Mouse (Mus musculus) intestine, embryonic 14.5 days (tissue): Measurements from ENCODE around the gene Unc13a. TPM values are rescaled to one million over a fixed set of nuclear protein-coding genes. Genes with fewer than 3 reads are reported as not detected.
"Not testable (repeated sequence)": the region's sequence is repeated elsewhere in the genome, so short reads cannot be mapped to it uniquely, and the experiment has no call there.

Source experiments
- ATAC-seq: fragments of 200-750 bp; cut with Nextera tagmentation; replicated peaks from 2 replicates; pipeline ENCODE4 v1.8.0; 2017; ENCODE audit warnings: low read depth, moderate number of reproducible peaks, moderate TSS enrichment, moderate library complexity; ENCODE audit not compliant: low FRiP score, low TSS enrichment
- DNase-seq: peaks from one replicate; pipeline ENCODE4 v3.0.0-alpha.2; 2018; ENCODE audit warnings: low spot score
- H3K27ac ChIP-seq: fragments of 300-500 bp; sonication (generic); 2 replicates; pipeline ENCODE4 v1.5.1; 2014; ENCODE audit warnings: low read depth, mild to moderate bottlenecking, control low read depth
- H3K27me3 ChIP-seq: fragments of 300-500 bp; sonication (generic); replicated peaks from 2 replicates; pipeline ENCODE4 v1.6.1; 2014; ENCODE audit warnings: low read length, control low read depth; ENCODE audit not compliant: control insufficient read depth, insufficient read depth
- H3K36me3 ChIP-seq: fragments of 300-500 bp; sonication (generic); 2 replicates; pipeline ENCODE4 v1.6.1; 2014; ENCODE audit warnings: low read length, control low read depth; ENCODE audit not compliant: control insufficient read depth, insufficient read depth
- H3K4me1 ChIP-seq: fragments of 300-500 bp; sonication (generic); replicated peaks from 2 replicates; pipeline ENCODE4 v1.6.1; 2014; ENCODE audit warnings: low read length, control low read depth, mixed read lengths; ENCODE audit not compliant: control insufficient read depth, insufficient read depth
- H3K4me2 ChIP-seq: fragments of 300-500 bp; sonication (generic); 2 replicates; pipeline ENCODE4 v1.6.1; 2014; ENCODE audit warnings: low read length
- H3K4me3 ChIP-seq: fragments of 300-500 bp; sonication (generic); 2 replicates; pipeline ENCODE4 v1.5.1; 2014; ENCODE audit warnings: low read depth, low read length, control low read depth, mixed read lengths
- H3K9ac ChIP-seq: fragments of 300-500 bp; sonication (generic); 2 replicates; pipeline ENCODE4 v1.6.1; 2014; ENCODE audit warnings: mild to moderate bottlenecking, low read length
- H3K9me3 ChIP-seq: fragments of 300-500 bp; sonication (generic); 2 replicates; pipeline ENCODE4 v1.6.1; 2016; ENCODE audit warnings: low read length, control low read depth; ENCODE audit not compliant: control insufficient read depth
- WGBS: fragments of 180-500 bp; shearing (Covaris S2); extraction: QIAGEN DNeasy Blood & Tissue Kit; methylation state at CpG from one replicate; pipeline ENCODE4 v1.1.7; 2014; 5-methylcytosine and 5-hydroxymethylcytosine counted together
- polyA plus RNA-seq: library from polyadenylated mRNA; unstranded; fragments of >200 nt; fragmentation: Nextera tagmentation; extraction: Ambion mirVana; gene quantifications from 2 replicates; pipeline ENCODE4 v1.2.1, GENCODE M21; 2014

The Unc13a gene
- polyA plus RNA-seq, 1 experiment from 2014 or later = 2.4 TPM

DNA sequence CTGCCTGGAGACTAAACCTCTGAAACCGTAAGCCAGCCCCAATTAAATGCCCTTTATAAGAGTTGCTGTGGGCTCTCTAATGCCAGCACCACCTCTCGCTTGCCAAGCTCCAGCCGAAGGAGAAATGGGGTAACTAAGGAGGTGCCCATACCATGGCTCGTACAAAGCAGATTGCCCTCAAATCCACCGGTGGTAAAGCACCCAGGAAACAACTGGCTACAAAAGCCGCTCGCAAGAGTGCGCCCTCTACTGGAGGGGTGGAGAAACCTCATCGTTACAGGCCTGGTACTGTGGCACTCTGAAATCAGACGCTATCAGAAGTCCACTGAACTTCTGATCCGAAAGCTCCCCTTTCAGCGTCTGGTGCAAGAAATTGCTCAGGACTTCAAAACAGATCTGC, 23.9 kb upstream of the Unc13a start:
- H3K27ac ChIP-seq, H3K9me3 ChIP-seq, H3K4me1 ChIP-seq, H3K4me2 ChIP-seq, H3K36me3 ChIP-seq, H3K9ac ChIP-seq, H3K4me3 ChIP-seq, DNase-seq, ATAC-seq: not testable (repeated sequence)
- WGBS = 68% methylated on average over 12 of the region's 12 CpGs
- H3K27me3 ChIP-seq = peaks cover 74% of the 10 kb centered on the region

DNA sequence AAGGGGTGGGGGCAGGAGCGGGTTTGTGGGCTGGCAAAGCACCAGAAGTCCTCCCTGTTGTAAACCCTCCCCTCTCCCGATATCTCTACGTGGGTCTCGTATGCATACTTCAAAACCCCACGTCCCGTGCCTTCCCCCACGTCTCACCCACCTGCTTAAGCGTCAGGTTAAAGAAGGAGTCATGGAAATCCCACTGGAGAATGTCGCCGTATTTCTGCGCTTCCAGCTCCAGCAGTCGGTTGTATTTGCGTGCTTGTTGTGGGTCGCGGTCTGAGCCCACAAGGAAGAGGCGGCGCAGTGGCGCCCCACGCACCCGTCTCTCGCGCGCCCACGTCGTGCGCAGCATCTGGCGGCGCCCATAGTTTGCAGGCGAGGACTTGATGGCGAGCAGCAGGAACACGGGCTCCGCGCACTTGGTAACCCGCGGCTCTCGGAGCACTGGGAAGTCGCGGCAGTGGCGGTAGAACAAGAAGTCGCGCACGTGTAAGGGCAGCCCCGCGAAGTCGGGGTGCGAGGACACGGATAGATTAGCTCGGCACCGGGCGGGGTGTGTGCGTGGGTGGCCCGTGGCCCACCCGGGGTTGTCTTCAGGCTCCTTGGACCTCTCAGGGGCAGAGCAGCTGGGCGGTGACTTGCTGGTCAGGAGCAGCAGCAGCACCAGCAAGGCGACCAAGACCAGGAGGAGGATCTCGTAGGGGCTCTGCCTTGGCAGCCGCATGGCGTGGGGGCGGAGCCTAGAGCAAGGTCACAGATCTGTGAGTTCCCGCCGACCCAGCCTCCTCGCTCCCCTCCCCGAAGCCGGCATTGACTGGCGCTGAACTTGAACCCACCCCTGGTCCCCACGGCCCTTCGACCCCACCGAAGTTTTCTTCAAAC, 21.8 kb upstream of the Unc13a start:
- Histone ChIP-seq H3K9me3 (no peaks in the 10 kb centered on the region), H3K27ac (no peak overlapping the region), H3K4me2 (peak overlapping the region; percentile 24), H3K27me3 (peaks cover 78% of the 10 kb centered on the region), H3K4me3 (0 out of 2 replicates have a peak overlapping the region, but pooled peaks have one; percentile 10), H3K4me1 (peaks cover 8% of the 10 kb centered on the region; the same call in 1 of the 2 replicates), H3K36me3 (no peaks in the 10 kb centered on the region), H3K9ac (no peak overlapping the region)
- DNase-seq (peak; percentile 60), ATAC-seq (no peak; the same call in 1 of the 2 replicates)
- 14% methylated on average over 68 of the region's 68 CpGs for WGBS

DNA sequence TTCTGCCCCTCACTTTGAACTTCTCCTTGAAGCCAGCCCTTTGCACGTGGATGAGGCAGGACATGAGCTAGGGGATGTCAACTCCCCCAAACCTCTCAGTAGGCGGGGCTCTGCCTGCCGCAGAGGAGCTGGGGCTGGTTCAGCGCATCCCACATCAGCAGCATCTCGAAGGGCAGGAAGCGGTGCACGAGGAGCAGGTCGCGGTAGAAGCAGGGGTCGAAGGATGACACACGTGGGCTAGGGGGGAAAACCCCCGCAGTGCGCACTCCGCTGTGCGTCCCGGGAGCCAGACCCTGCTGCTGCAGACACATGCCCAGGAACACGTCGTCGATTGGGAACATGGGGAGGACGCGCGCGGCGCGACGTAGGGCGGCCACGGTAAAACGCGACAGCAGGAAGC, 21.0 kb upstream of the Unc13a start:
- DNase-seq (no peak), ATAC-seq (no peak)
- Histone ChIP-seq H3K27me3 (peaks cover 86% of the 10 kb centered on the region), H3K4me3 (no peak overlapping the region), H3K27ac (no peak overlapping the region), H3K9ac (no peak overlapping the region), H3K4me2 (no peak overlapping the region), H3K9me3 (no peaks in the 10 kb centered on the region), H3K4me1 (peaks cover 8% of the 10 kb centered on the region; the same call in 1 of the 2 replicates), H3K36me3 (no peaks in the 10 kb centered on the region)
- 9% methylated on average over 30 of the region's 30 CpGs for WGBS

DNA sequence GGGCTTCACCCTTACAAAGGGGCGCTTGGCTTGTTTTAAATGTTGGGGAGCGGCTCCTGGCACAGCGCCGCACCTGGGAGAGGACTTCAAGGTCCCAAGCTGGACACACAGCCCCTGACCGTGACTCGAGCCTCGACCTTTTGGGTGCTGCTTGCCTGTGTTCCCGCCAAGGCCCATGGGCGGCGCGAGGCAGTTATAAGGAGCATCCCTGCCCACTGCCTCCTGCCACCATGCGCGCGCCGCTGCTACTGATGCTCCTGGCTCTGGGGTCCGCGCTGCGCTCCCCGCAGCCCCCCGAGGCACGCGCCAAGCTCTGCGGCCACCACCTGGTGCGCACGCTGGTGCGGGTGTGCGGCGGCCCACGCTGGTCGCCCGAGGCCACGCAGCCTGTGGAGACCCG, 17.5 kb upstream of the Unc13a start, which contains the start of gene Insl3:
Insl3 (plus strand) TSS at position 187 of the 400 bp plus-strand sequence.
- H3K9ac ChIP-seq = no peak within 1 kb of the TSS
- H3K9me3 ChIP-seq = no peaks in the 10 kb centered on the region
- peaks cover 100% of the 10 kb centered on the region for H3K27me3 ChIP-seq
- DNase-seq (no peak), ATAC-seq (no peak)
- no peaks in the 10 kb centered on the region for H3K36me3 ChIP-seq
- H3K4me1 ChIP-seq = peaks cover 12% of the 10 kb centered on the region
- no peak within 1 kb of the TSS for H3K4me3 ChIP-seq
- no peak within 1 kb of the TSS for H3K4me2 ChIP-seq
- WGBS = 8% methylated on average over 33 of the region's 33 CpGs
- H3K27ac ChIP-seq = no peak within 1 kb of the TSS

DNA sequence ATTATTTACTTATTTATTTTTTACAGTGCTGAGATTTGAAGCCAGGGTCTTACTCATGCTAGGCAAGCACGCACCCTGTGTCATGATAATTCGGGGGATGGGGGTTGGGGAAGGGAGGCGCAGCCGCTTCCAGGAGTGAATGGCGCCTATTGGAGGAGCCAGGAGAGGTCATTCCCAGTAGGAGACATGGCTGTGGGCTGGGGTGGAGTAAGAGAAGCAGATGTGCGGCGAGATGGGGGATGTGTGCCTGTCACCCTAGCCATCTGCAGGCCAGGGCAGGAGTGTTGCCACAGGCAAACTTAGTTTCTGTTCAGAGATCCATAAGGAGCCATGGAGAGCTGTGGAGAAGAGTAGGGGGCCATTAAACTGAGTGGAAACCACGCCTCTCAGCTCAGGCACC, 16.1 kb upstream of the Unc13a start:
- Histone ChIP-seq H3K36me3 (no peaks in the 10 kb centered on the region), H3K9me3 (no peaks in the 10 kb centered on the region), H3K4me2 (no peak overlapping the region), H3K27me3 (peaks cover 100% of the 10 kb centered on the region), H3K27ac (no peak overlapping the region), H3K4me1 (peaks cover 5% of the 10 kb centered on the region), H3K4me3 (no peak overlapping the region), H3K9ac (no peak overlapping the region)
- ATAC-seq (no peak), DNase-seq (no peak)
- 4% methylated on average over 8 of the region's 8 CpGs for WGBS

DNA sequence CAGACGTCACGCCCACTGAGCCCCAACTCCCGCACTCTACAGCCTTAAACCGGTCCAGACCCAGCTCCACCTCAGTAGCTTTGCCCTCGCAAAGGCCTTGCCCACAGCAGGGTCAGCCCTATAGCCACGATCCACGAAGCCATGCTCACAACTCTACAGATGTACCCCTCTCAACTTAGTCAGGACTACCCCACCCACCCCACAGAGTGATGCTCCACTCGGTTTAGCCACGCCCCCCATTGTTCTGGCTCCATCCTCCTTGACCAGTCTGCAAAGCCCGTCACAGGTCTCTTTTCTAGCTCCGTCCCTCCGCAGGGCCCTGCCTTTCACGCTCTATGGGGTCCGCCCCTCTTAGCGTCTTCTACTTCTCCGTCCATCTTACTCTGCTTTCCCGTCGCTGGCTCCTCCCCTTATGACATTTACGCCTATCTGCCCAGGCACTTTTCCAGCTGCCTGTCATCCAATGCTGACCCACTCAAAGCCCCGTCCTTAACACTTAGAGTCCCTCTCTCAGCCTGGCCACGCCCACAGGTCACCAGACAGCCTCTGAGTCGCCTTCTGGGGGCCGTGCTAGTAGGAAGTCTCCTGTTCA, 14.7 kb upstream of the Unc13a start:
- WGBS = 2% methylated on average over 23 of the region's 23 CpGs
- H3K36me3 ChIP-seq = no peaks in the 10 kb centered on the region
- H3K9ac ChIP-seq = no peak overlapping the region
- ATAC-seq (peak; percentile 47), DNase-seq (peak; percentile 71)
- peak overlapping the region; percentile 19 for H3K4me3 ChIP-seq
- H3K4me2 ChIP-seq = peak overlapping the region; percentile 46
- peaks cover 4% of the 10 kb centered on the region for H3K4me1 ChIP-seq
- H3K9me3 ChIP-seq = no peaks in the 10 kb centered on the region
- no peak overlapping the region for H3K27ac ChIP-seq
- H3K27me3 ChIP-seq = peaks cover 100% of the 10 kb centered on the region

DNA sequence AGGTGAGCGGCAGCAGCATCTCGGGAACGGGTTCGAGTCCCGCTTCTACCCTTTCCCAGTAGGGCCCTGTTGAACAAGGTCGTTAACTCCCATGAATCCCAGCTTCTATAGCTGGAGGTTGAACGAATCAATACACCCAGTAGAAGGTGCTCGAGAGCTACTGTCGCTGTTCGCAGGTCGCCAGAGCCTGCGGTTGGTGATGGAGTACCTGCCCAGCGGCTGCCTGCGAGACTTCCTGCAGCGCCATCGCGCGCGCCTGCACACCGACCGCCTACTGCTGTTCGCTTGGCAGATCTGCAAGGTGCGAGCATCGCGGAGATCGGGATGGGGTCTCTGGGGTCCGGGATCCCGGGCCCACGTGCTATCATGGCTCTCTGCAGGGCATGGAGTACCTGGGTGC, 14.0 kb upstream of the Unc13a start:
- Histone ChIP-seq H3K4me2 (peak overlapping the region; percentile 46), H3K4me3 (peak overlapping the region; percentile 19), H3K4me1 (peaks cover 4% of the 10 kb centered on the region), H3K36me3 (no peaks in the 10 kb centered on the region), H3K9me3 (no peaks in the 10 kb centered on the region), H3K9ac (no peak overlapping the region), H3K27me3 (peaks cover 100% of the 10 kb centered on the region), H3K27ac (no peak overlapping the region)
- DNase-seq (no peak), ATAC-seq (peak; percentile 45; the same call in 1 of the 2 replicates)
- 6% methylated on average over 29 of the region's 29 CpGs for WGBS

DNA sequence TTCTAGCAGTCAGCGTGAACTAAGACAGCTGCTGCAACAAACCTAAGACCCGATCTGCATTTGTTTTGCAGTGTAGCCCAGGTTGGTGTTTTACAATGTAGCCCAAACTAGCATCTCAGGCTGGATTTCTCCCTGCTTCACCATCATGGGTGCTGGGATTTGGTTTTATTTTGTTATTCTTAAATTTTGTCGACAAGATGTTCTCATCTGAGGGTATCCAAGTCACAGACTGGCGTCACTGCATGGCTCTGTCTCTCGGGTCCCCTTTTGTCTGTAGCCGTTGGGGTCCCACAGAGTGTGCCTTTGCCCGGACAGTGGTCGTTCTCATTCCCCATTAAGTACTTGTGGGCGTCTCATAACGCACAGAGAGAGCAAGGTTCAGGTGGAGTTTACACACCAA, 13.1 kb upstream of the Unc13a start:
- Histone ChIP-seq H3K4me1 (peaks cover 4% of the 10 kb centered on the region), H3K4me2 (no peak overlapping the region), H3K27me3 (peaks cover 100% of the 10 kb centered on the region), H3K4me3 (no peak overlapping the region), H3K9me3 (no peaks in the 10 kb centered on the region), H3K27ac (no peak overlapping the region), H3K36me3 (no peaks in the 10 kb centered on the region), H3K9ac (no peak overlapping the region)
- DNase-seq (no peak), ATAC-seq (no peak)
- 31% methylated on average over 10 of the region's 10 CpGs for WGBS
